Mouse (Mus musculus) embryonic facial prominence, embryonic 12.5 days (tissue): ENCODE results near the gene Mis18bp1. TPM values are rescaled to one million over a fixed set of nuclear protein-coding genes. Genes with fewer than 3 reads are reported as not detected.
"Not testable (repeated sequence)": the region's sequence is repeated elsewhere in the genome, so short reads cannot be mapped to it uniquely, and the experiment has no call there.

Source experiments
- ATAC-seq: fragments of 200-750 bp; cut with Nextera tagmentation; 2 replicates; pipeline ENCODE4 v1.8.0; 2017; ENCODE audit not compliant: insufficient number of reproducible peaks, insufficient read depth, low FRiP score, low TSS enrichment
- H3K27ac ChIP-seq: fragments of 300-500 bp; sonication (generic); 2 replicates; pipeline ENCODE4 v1.5.1; 2016; ENCODE audit warnings: mild to moderate bottlenecking
- H3K27me3 ChIP-seq: fragments of 300-500 bp; sonication (generic); 2 replicates; pipeline ENCODE4 v1.6.1; 2016; ENCODE audit warnings: mild to moderate bottlenecking, moderate library complexity
- H3K36me3 ChIP-seq: fragments of 300-500 bp; sonication (generic); 2 replicates; pipeline ENCODE4 v1.6.1; 2016; ENCODE audit warnings: mild to moderate bottlenecking
- H3K4me1 ChIP-seq: fragments of 300-500 bp; sonication (generic); 2 replicates; pipeline ENCODE4 v1.6.1; 2016
- H3K4me2 ChIP-seq: fragments of 300-500 bp; sonication (generic); replicated peaks from 2 replicates; pipeline ENCODE4 v1.6.1; 2016; ENCODE audit warnings: mild to moderate bottlenecking, moderate library complexity
- H3K4me3 ChIP-seq: fragments of 300-500 bp; sonication (generic); 2 replicates; pipeline ENCODE4 v1.5.1; 2016; ENCODE audit warnings: mild to moderate bottlenecking
- H3K9ac ChIP-seq: fragments of 300-500 bp; sonication (generic); 2 replicates; pipeline ENCODE4 v1.6.1; 2016; ENCODE audit warnings: mild to moderate bottlenecking, moderate library complexity
- H3K9me3 ChIP-seq: fragments of 300-500 bp; sonication (generic); 2 replicates; pipeline ENCODE4 v1.6.1; 2016; ENCODE audit warnings: mild to moderate bottlenecking, moderate library complexity
- WGBS: fragments of 180-500 bp; shearing (Covaris S2); methylation state at CpG from one replicate; pipeline ENCODE4 v1.1.7; 2016; 5-methylcytosine and 5-hydroxymethylcytosine counted together
- polyA plus RNA-seq: library from polyadenylated mRNA; unstranded; fragments of >200 nt; fragmentation: Nextera tagmentation; extraction: Ambion mirVana; gene quantifications from 2 replicates; pipeline ENCODE4 v1.2.1, GENCODE M21; 2016

Mis18bp1 gene
- polyA plus RNA-seq, 1 experiment from 2014 or later: 74.0 TPM

- not testable (repeated sequence) for H3K27me3 ChIP-seq, H3K27ac ChIP-seq, H3K9ac ChIP-seq, H3K4me1 ChIP-seq, H3K4me3 ChIP-seq, H3K9me3 ChIP-seq, ATAC-seq, H3K4me2 ChIP-seq
- peaks cover 50% of the 10 kb centered on the region for H3K36me3 ChIP-seq
- WGBS: 91% methylated on average over 3 of the region's 3 CpGs
These were observed 57.4 kb downstream of the Mis18bp1 start for GRCm38 (mm10) chr12:65114978-65115377.

DNA sequence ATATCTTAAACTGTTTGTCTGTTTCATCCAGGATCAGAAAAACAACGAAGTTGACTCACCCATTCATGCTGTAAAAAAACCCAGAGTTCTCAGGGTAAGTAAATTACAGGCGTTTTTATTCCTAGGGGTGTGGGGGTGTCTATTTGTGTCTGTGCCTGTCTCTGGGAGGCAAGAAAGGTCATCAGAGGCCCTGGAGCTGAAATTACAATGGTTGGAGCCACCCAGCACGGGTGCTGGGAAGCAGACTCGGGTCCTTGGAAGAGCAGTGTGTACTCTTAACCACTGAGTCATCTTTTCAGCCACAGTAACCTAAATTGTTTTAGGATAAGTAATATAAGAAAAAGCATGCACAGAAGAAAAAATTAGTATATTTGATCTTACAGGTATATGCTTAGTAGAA, 58.5 kb downstream of the Mis18bp1 start:
- Histone ChIP-seq H3K27ac (no peak overlapping the region), H3K9me3 (no peaks in the 10 kb centered on the region), H3K4me2 (no peak overlapping the region), H3K4me1 (no peaks in the 10 kb centered on the region), H3K27me3 (no peaks in the 10 kb centered on the region), H3K9ac (no peak overlapping the region), H3K36me3 (peaks cover 49% of the 10 kb centered on the region), H3K4me3 (no peak overlapping the region)
- ATAC-seq: no peak
- 90% methylated on average over 4 of the region's 4 CpGs for WGBS

DNA sequence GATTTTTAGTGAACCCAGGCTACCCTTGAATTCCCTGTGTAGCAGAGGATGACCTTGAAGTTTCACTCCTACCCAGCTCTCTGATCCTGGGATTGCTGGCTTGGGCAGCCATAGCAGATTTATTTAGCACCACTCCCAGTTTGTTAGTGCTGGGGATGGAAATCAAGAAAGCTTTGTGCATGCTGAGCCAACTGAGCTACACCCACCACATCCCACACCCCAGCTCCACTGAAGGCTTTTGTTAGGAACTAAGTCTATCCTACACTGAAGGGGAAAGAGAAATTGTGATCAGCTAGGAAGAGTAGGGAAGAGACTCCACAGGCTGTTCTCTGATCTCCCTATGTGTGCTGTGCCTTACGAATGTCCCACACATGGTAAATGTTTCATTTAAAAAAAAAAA, 59.6 kb downstream of the Mis18bp1 start:
- no peak overlapping the region for H3K9ac ChIP-seq
- WGBS: 82% methylated on average over 1 of the region's 1 CpGs
- ATAC-seq: no peak
- no peak overlapping the region for H3K27ac ChIP-seq
- H3K27me3 ChIP-seq: no peaks in the 10 kb centered on the region
- no peak overlapping the region for H3K4me2 ChIP-seq
- H3K4me3 ChIP-seq: no peak overlapping the region
- peaks cover 52% of the 10 kb centered on the region for H3K36me3 ChIP-seq
- H3K4me1 ChIP-seq: no peaks in the 10 kb centered on the region
- no peaks in the 10 kb centered on the region for H3K9me3 ChIP-seq

GRCm38 (mm10) chr12:65111503-65111902, 60.9 kb downstream of the Mis18bp1 start:
- Histone ChIP-seq H3K4me3 (no peak overlapping the region), H3K36me3 (peaks cover 49% of the 10 kb centered on the region), H3K9ac (no peak overlapping the region), H3K27me3 (no peaks in the 10 kb centered on the region), H3K9me3 (no peaks in the 10 kb centered on the region), H3K27ac (no peak overlapping the region), H3K4me2 (no peak overlapping the region), H3K4me1 (no peaks in the 10 kb centered on the region)
- WGBS: 87% methylated on average over 3 of the region's 3 CpGs
- no peak for ATAC-seq

DNA sequence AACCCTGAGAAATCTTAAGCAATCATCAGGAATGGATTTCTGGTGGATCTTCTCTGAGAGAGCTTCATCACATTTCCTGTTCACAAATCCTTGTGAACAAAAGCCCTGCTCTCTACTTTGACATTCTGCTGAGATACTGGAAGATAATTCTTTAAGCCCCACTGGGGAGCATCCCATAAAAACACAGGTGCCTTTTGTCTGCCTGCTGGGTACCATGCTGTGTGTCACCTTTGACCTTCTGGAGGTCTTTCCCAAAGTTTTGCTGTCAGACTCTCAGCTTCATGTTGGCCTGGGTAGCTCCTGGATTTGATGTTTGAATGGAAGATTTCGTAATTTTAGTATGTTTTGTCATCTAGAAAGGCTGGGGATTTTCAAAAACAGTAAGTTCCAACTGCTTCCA, 63.7 kb downstream of the Mis18bp1 start:
- H3K27ac ChIP-seq: no peak overlapping the region
- no peaks in the 10 kb centered on the region for H3K4me1 ChIP-seq
- H3K27me3 ChIP-seq: no peaks in the 10 kb centered on the region
- H3K4me2 ChIP-seq: no peak overlapping the region
- 87% methylated on average over 1 of the region's 1 CpGs for WGBS
- no peak overlapping the region for H3K4me3 ChIP-seq
- no peak overlapping the region for H3K9ac ChIP-seq
- peaks cover 52% of the 10 kb centered on the region for H3K36me3 ChIP-seq
- no peaks in the 10 kb centered on the region for H3K9me3 ChIP-seq
- no peak for ATAC-seq

Other genes starting within 250 kb of the Mis18bp1 start
- gene Klhl28, start 207.1 kb downstream of the Mis18bp1 start, polyA plus RNA-seq: 11.9 and 14.2 TPM in 2 replicates
- gene Togaram1, start 206.8 kb downstream of the Mis18bp1 start, polyA plus RNA-seq: 29.5 and 30.8 TPM in 2 replicates
- 77.0 and 84.7 TPM in 2 replicates for gene Prpf39, start 136.3 kb downstream of the Mis18bp1 start, polyA plus RNA-seq
- 505 and 538 TPM in 2 replicates for gene Fkbp3, start 98.6 kb downstream of the Mis18bp1 start, polyA plus RNA-seq
- 14.2 and 16.5 TPM in 2 replicates for gene Fancm, start 97.0 kb downstream of the Mis18bp1 start, polyA plus RNA-seq
- gene Wdr20rt, start 52.9 kb upstream of the Mis18bp1 start, polyA plus RNA-seq: not detected in 2 replicates